Mouse (Mus musculus) lung, postnatal 10 days (tissue): ENCODE measurements around the gene Psmd7.
A peak's percentile ranks its signal among the peaks of the same experiment; 100 is the strongest.

ENCODE experiments used
- DNase-seq: peaks from one replicate; pipeline ENCODE4 v3.0.0; 2021

The Psmd7 gene

DNA sequence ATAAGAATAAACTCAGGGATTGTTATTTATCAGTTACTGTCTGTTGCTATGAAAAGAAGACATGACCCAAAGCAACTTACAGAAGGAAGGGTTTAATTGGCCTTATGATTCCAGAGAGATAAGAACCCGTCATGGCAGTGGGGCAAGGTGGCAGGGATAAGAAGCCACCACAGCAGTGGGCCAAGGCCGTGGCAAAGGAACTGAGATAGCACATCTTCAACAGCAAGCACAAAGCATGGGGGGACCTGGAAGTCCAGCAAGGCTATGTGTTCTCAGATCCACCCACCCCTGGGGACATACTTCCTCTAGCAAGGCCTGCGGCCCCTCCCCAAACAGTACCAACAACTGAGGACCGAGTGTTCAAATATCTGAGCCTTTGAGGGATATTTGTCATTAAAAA lies 10.6 kb downstream of the Psmd7 start:
- no peak for DNase-seq

DNA sequence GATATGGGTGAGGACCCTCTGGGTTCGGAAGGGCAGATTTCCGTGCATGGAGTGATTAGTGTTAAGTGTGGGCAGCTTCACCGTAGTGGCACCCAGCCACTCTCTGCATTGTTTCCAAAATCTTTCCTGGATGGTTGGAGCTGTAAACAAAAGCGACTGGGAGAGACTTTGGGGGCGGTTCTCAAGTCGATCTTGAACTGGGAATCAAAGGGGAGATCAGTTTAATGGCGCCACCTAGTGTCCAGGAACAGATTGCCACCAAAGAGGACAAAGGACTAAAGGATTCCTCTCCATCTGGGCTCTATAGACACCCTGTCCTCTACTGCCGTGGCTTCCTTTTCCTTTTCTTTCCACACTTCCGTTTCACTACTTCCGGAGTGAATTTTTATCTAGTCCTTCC lies 11.6 kb downstream of the Psmd7 start:
- DNase-seq = peak; percentile 95

DNA sequence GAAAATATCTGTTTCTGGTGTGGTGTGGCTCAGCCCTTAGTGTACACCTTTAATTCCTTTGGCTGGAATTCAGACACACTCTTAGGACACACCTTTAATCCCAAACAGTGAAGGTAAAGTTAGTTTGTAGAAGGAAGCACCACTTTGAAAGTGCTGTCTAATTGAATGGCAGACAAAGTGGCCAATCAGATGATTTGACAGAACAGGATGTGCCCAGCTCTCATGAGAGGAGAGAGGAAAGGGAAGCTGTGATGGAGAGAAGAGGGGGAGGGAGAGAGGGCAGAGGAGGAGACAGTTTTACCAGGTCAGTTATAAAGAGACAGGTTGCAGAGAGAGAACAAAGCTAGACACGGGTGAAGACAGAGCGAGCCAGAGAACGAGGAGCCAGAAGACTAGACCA lies 13.5 kb downstream of the Psmd7 start:
- peak; percentile 51 for DNase-seq

DNA sequence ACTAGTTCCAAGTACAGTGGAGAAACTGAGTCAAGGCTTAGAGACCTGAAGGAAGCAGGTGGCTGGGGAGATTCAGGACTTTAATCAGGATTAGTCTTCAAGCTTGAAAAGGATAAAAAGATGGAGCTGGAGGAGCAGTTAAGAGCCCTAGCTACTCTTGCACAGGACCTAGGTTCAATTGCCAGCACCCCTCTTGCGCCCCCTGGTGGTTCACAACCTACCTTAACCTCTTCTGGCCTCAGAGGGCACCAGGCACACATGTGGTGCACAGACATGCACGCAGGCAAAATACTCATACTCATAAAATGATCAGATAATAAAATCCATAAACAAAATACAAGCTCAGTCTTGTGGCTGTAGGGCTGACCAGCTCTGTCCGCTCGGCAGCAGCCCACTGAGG lies 15.8 kb downstream of the Psmd7 start:
- peak; percentile 80 for DNase-seq

DNA sequence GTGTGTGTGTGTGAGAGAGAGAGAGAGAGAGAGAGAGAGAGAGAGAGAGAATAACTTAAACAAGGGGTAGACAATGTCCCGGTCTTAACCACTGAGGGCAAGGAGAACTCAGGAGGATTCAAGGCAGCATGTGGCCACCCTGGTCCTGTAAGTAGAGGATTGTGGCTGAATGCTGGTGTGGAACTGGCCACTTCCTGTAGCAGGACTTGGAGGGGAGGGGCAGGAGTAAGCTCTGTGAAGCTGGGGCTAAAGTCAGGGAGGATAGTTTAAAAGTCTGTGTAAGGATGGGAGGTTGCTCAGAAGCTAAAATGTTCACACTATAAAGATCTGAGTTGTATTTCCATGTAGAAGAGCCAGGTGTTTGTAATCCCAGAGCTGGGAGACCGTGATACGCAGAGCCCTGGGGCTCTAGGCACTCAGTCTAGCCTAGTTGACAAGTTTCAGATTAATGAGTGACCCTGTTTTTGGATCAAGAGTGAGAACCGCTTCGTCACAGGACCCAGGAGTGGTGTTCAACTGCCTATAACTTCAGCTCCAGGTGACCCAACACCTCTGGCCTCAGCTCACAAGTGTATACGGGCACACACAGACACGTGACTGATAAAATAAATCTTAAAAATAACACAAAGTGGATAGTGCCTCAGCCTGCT lies 16.7 kb downstream of the Psmd7 start:
- DNase-seq = no peak

DNA sequence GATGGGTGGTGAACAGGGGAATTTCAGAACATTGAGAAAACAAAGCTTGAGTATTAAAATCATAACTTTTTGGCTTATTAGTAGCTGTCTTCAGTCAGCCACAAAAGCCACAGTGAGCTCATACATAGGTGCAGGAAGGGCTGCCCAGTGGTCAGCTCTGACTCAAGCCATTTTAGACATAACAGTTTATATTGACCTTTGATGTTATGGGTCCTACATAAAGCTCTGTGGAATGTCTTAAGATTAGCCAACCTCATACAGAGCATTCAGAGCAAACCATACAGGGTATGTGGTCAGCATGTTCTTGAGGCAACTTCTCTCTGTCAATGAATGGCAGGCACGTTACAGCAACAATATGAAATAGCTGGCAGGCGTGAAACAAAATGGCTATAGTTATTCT lies 17.2 kb downstream of the Psmd7 start:
- DNase-seq = no peak

DNA sequence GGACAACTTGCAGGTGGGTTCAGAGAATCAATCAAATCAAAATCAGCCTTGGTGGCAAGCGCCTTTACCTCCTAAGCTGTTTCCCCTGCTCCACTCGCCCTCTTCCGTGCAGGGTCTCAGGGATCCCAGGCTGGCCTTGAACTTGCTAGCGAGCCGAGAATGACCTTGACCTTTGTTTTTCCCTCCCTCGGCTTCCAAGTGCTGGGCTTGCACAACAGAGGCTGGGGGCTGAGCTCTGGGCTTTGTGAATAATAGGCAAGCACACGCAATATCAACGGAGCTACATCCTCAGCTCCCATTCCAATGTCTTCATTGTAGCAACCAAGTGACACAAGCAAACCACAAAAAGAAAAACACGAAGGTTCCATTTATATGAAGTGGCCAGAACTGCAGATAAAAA lies 26.1 kb downstream of the Psmd7 start:
- DNase-seq = no peak

DNA sequence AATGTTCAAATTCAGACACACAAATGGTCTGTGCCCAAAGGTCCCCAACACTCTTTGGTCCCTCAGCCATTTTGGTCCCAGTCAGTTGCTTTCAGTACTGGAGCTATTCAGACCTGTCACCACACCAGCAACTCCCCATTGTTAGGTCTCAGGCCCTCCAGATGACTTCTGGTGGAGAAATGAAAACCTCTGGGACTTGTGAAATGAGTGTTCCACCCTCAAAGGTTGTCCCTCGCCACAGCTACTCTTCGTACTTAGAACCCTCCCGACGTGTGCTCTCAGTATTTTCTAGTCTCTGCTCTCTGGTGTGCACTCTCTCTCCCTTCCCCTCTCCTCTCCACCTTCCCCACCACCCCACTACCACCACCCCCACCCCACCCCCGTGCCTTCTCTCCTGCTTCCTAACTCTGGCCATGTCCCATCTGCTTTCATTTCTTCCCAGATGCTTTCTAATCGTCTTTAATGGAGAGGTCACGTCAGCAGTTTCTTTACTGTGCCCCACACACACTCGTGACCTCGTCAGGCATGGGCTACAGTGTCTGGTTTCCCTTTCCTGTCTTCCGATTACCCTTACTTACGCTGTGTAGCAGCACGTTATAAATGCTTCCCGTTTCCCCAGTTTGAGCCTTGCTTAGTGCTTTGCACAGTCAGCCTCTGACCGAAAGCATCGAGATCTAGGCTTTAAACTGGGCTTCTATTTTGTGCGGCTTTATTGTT lies 27.3 kb downstream of the Psmd7 start:
- DNase-seq = no peak

DNA sequence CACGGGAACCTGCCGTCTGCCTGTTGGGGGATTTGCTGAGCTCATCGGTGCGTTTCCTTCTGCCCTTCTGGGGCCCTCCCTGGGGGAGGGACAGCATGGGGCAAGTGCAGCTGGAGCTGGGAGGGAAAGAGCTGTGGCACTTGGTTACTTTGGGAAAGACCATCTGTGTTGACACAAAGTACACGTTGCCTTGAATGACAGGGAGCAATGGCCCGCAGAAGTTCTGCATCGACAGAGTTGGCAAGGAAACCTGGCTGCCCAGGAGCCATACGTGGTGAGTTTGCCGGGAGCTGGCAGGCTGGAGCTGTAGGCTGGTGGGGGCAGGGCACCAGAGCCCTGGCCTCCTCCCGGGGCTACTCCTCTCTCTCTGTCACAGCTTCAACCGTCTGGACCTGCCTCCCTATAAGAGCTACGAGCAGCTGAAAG lies 31.7 kb downstream of the Psmd7 start:
- DNase-seq = no peak

DNA sequence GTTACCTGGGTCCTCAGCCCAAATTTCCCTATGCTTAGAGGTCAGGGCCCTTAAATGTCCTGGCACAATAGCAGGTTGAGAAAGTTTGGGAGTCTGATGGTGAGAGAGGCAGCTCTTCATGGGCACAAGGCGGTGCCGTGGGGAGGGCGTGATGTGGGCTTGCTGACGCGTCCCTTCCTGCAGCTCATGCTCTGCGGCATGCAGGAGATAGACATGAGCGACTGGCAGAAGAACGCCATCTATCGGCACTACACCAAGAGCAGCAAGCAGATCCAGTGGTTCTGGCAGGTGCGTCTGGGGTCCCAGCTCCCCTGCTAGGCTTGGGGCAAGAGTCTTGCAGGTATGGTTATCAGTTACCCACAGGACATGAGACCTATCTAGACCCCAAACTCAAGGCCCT lies 33.0 kb downstream of the Psmd7 start:
- no peak for DNase-seq

DNA sequence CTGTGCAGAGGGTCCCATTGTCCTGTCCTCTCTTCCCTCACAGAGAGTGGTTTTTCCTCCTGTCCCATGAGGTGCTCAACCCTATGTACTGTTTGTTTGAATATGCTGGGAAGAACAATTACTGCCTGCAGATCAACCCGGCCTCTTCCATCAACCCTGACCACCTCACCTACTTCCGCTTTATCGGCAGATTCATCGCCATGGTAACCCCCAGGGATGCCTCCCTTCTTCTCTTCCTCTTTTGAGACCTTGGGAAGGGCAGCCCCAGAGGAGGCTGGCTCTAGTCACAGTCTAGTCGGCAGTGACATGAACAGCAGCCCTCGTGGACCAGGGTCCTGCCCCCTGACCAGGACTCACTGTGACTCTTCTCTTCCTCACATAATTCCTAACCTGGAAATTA lies 36.0 kb downstream of the Psmd7 start:
- no peak for DNase-seq

DNA sequence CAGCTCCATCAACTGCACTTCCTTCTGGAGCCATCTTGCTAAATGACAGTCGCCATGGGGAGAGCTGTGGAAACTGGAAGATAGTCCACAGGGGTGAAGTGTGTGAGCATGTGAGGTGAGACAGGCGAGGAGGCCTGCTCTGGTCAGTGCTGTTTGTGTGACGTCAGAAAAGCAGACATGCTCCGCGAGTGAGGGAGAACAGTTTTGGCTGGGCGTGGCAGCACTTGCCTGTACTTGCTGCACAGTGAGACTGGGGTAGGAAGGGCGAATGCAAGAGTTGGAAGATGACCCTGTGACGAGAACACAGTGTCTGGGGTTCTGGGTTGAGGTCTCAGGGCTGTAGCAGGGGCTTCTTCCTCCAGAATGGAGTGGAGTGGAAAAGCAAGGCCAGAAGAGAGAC lies 41.4 kb downstream of the Psmd7 start:
- no peak for DNase-seq

DNA sequence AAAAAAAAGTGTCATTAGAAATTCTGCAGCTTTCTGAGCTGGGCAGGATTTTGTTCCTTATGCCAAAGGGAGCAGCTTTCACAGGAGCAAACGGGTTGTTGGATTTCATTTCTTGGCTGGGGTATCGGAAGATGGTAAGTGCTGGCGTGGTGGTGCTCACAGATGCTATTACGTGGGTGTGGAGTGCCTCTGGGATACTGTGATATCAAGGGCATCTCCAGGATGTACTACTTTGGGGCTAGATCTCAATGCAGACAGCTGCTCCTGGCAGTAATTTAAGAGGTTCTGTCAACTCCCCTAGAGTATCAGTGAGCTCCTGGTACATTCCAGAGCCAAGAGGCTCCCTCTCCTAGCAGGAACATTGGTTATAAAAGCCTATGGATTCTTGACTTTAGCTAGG lies 42.1 kb downstream of the Psmd7 start:
- DNase-seq = no peak

DNA sequence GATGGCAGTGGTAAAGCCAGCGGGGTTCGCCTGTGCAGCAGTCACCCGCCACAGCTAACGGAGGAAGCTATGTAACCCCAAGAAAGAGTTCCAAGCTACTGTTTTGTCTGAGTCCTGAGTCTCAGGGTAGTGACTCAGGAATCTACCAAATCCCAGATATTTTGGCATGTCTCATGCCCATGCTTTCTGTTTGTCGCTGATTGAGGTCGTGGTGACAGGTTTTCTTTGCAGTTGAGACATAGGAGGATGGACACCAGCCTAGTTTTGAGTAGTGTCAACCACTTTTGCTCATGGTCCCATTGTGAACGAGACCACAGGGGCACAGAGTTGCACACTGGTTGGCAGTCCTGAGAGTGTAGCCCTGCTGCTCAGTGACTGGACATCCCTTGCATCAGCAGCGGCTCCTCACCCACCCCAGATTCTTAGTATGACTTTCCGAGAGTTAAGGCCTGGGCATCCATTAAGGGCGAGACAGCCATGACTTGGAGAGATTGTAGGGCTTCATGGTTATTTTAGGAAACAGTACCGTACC lies 42.6 kb downstream of the Psmd7 start:
- DNase-seq = no peak

DNA sequence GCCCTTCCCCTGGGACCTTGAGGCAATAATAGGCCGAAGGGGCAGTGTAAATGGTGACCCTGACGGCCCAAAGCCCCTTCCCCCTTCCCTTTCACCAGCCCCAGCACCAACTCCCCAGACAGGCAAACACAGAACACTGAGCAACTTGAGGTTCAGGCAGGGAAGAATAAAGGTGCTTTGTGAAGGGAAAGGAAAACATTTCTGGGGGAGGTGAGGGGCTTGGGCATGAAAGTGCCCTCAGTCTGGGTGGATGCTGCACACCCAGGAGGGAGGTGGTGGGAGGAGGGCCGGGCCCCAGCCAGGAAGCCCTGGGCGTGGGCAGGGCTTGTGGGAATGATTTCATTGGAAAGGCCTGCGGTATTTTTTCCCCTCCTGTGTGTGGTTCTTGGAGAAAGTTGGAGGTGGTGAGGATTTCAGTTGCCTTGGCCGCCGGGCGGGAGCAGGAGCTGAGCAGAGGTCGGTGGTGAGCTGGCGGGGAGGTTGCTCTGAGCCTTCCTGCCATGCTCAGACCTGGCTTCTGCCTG lies 43.6 kb downstream of the Psmd7 start:
- DNase-seq = peak; percentile 28

DNA sequence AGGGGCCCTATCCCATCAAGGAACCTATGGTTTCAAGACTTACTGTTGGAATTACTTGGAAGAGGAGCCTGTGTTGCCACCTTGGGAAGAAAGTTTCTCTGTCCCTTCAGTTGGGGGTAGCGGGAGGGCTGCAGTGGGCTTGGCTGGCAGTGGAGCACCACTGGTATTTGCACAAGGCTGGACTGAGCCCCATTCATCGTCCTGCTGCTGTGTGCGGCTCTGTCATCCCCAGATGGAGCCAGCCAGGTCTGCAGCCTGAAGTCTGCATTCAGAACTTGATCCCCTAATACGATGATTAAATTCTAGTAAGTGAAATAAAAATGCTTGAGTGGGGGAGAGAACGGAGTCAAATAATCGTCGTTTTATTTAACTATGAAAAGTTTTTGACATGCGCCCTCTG lies 44.1 kb downstream of the Psmd7 start:
- no peak for DNase-seq

DNA sequence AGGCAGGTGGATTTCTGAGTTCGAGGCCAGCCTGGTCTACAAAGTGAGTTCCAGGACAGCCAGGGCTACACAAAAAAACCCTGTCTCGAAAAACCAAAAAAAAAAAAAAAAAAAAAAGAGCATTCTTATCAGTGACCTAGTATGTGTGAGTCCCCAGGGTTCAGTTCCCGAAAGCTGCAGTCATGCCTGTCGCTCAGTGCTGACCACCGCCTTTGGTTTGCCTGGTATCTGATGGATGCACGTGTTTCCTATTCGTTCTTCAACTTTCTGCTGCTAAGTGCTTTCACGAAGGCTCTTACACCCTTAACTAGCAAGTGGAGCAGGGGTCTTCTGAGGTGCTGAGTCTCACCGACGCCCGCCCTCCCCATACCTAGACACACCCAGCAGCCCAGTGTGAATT lies 44.5 kb downstream of the Psmd7 start:
- no peak for DNase-seq

DNA sequence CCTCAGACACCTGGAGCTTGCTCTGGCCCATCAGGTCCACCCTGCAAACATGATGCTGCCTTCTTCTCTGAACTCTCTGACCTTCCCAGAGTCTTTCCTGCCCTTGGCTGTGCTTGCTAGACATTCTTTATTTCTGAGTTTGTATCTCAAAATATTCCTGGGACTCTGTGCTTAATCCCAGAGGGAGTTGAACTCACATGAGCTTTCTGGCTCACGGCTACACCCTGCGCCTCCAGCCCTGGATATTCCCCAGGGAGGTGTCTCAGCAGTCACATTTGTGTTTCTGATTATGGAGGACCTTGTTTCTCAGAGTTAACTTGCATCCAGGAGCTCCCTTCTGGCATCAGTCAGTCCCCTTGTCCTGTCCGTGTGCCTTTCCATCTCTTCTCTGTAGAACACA lies 46.1 kb downstream of the Psmd7 start:
- no peak for DNase-seq

DNA sequence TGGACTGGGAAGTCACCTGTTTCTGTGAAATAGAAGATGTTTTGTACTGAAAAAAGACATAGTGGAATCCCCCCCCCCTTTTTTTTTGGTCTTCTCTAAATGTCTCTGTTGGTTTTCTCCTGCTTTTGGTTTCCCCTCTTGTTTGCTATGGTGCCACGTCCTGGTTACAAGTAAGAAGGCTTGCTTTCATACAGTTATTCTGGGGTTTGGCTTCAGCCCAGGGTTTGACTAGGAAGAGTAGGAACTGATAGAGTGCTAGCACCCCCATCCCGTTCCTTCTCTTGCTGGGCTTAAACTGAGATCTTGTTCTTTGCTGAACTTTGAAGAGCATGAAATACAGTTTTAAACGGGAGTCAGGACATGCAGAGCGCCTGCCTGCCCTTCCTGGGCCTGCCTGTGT lies 46.9 kb downstream of the Psmd7 start:
- DNase-seq = no peak

DNA sequence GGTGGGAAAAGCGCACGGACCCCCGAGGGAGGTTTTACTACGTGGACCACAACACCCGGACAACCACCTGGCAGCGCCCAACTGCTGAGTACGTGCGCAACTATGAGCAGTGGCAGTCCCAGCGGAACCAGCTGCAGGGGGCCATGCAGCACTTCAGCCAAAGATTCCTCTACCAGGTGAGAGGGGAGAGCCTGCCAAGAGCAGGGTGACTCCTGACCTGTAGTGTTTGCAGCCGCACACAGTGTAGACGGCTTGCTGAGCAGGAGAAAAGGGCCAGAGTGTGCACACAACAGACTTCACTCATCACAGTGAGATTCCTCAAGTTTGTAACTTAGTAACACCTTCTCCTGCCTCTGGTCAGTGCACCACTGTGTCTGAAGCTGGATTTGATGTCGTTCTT lies 47.6 kb downstream of the Psmd7 start:
- DNase-seq = no peak

DNA sequence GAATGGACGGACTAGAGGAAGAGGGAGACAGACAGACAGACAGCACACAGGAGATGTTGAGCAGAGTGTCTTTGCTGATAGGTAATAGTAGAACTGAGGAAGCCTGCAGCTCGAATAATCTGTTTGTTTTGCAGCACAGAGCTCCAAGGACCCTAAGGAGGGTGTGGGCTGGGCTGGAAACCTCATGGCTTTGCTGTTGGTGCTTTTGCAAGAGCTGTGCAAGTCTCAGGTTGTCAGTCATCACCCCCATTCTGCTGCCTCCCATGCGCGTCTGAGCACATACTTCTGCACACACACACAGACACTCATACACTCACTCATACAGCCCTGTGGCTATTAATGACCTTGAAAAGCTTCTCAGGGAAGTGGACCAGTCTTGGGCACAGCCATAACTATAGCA lies 50.8 kb downstream of the Psmd7 start:
- DNase-seq = no peak
